Mouse (Mus musculus): ENCODE measurements around the gene Adar. TPM values are rescaled to one million over a fixed set of nuclear protein-coding genes. Genes with fewer than 3 reads are reported as not detected.

The Adar gene
- total and polyA plus RNA-seq, 3 experiments = 11.5 to 33.1 (median 20.4) TPM

DNA sequence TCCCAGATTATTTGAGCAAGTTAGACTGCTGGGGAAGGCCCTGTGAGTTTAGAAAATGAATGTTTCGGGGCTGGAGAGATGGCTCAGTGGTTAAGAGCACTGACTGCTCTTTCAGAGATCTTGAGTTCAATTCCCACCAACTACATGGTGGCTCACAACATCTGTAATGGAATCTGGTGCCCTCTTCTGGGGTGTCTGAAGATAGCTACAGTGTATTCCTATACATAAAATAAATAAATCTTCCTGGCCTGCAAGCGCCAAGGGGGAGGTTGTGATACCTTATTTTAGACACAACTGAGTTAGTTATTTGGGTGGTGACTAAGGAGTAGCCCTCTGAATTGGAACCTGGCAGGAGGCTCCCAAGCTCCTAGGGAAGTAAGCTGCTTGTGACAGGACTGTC is 14.0 kb downstream of the Adar start:
- no peak for DNase-seq (ENCODE audit: extremely low read depth)
- TF ChIP-seq CTCF (conservative IDR thresholded peaks at IDR 0.05 in 1 of 2, IDR thresholded peaks at IDR 0.05 in 1 of 2; ENCODE audit: low read depth in 2 of 2, low read length in 2 of 2) (peak in 1 of 2 experiments; percentile 38; a peak in 2 of 4 replicates), RAD21 (IDR thresholded peaks at IDR 0.05; ENCODE audit: low read depth, low read length) (peak; percentile 14), CHD1 (IDR thresholded peaks at IDR 0.05; ENCODE audit: low read depth, low read length) (no peak)
- Histone ChIP-seq H3K4me3 (replicated peaks in 1 of 3; ENCODE audit: low read depth in 2 of 3, low read length in 2 of 3, poor library complexity in 1 of 3) (no peak overlapping the region), H3K9me3 (replicated peaks; ENCODE audit: low read length) (no peaks in the 10 kb centered on the region), H3K9ac (ENCODE audit: insufficient read depth, low read depth) (no peak overlapping the region), H3K4me2 (ENCODE audit: insufficient read depth, low read depth, poor library complexity, severe bottlenecking) (no peak overlapping the region), H3K27ac (ENCODE audit: insufficient read depth, low read depth) (no peak overlapping the region), H3K36me3 (replicated peaks in 1 of 2; ENCODE audit: control insufficient read depth in 1 of 2, insufficient read depth in 1 of 2, low read length in 1 of 2) (peaks cover 0 to 13% of the 10 kb centered on the region in 2 experiments), H3K27me3 (replicated peaks) (no peaks in the 10 kb centered on the region), H3K79me2 (replicated peaks; ENCODE audit: control insufficient read depth, extremely low read depth, insufficient read depth, poor library complexity, severe bottlenecking) (peaks cover 20% of the 10 kb centered on the region), H3K4me1 (ENCODE audit: control insufficient read depth in 1 of 2, insufficient read depth in 2 of 2) (peaks cover 13 to 58% of the 10 kb centered on the region in 2 experiments)
- dilution Hi-C loops (cut with MboI; ENCODE audit: extremely low pct_ligation_motif_present, extremely low pct_unique_long_range_greater_than_20kb, low sequenced_read_pairs) = no loop called here
- in situ Hi-C loops (cut with MboI; ENCODE audit: low pct_ligation_motif_present, low pct_unique_long_range_greater_than_20kb, low sequenced_read_pairs) = no loop called here

DNA sequence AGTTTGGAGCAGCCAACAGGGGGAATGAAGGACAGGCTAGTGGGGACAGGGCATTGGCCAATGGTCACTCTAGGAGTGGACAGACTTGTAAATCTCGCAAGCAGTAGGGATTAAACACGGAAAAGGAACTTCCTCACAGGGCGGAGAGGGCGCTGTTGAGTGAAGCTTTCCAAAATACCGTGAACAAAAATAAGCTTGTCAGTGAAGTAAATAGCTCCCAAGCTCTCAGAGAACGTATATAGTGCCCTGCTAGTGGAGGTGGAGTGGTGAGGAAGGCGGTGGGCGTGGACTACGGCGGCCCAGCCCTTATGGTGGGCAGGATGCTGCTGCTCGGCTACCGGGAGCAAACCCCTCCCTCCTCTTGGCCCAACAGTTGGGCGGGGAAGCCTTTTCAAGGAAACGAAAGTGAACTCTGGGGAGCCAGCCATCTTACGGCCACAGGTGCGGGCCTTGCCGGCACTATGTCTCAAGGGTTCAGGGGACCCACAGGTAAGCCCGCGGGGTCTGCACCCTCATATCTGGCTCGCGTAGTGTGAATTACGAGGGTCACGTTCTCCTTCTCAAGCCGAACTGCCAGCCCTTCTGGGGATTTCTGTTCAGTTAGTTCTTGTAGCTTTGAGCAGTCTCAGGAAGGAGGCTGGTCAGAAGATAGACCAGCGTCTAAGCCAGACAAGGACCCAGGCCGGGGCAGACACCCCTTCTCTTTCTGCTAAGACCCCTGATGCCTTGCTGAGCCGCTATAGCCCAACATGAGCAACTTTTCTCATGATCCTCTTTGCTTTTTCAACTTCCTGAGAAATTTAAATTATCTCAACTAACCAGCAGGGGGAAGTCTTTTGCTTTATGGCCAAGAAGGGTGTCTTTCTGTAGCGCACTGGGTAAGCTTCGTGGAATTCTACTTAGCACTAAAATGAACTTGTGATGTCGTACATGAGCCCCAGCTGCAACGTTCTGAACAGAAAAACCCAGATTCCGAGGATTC is 15.8 kb downstream of the Adar start:
- H3K4me1 ChIP-seq (ENCODE audit: control insufficient read depth in 1 of 2, insufficient read depth in 2 of 2) = peaks cover 13 to 60% of the 10 kb centered on the region in 2 experiments
- DNase-seq (ENCODE audit: extremely low read depth) = peak; percentile 93
- peak overlapping the region; percentile 92 for H3K4me2 ChIP-seq (ENCODE audit: insufficient read depth, low read depth, poor library complexity, severe bottlenecking)
- H3K27me3 ChIP-seq (replicated peaks) = no peaks in the 10 kb centered on the region
- peaks cover 26% of the 10 kb centered on the region for H3K79me2 ChIP-seq (replicated peaks; ENCODE audit: control insufficient read depth, extremely low read depth, insufficient read depth, poor library complexity, severe bottlenecking)
- peak overlapping the region; percentile 39; the same call in 1 of the 2 replicates for H3K27ac ChIP-seq (ENCODE audit: insufficient read depth, low read depth)
- peaks cover 12 to 29% of the 10 kb centered on the region in 2 experiments for H3K36me3 ChIP-seq (replicated peaks in 1 of 2; ENCODE audit: control insufficient read depth in 1 of 2, insufficient read depth in 1 of 2, low read length in 1 of 2)
- H3K4me3 ChIP-seq (replicated peaks in 1 of 3; ENCODE audit: low read depth in 2 of 3, low read length in 2 of 3, poor library complexity in 1 of 3) = peak overlapping the region; percentile 76 to 93 (median 81)
- in situ Hi-C loops (cut with MboI; ENCODE audit: low pct_ligation_motif_present, low pct_unique_long_range_greater_than_20kb, low sequenced_read_pairs) = loop anchor here (5.0 kb wide), 1 partner anchor 37 kb away; no protein-coding TSS in a partner anchor
- H3K9ac ChIP-seq (ENCODE audit: insufficient read depth, low read depth) = peak overlapping the region; percentile 92
- H3K9me3 ChIP-seq (replicated peaks; ENCODE audit: low read length) = no peaks in the 10 kb centered on the region
- dilution Hi-C loops (cut with MboI; ENCODE audit: extremely low pct_ligation_motif_present, extremely low pct_unique_long_range_greater_than_20kb, low sequenced_read_pairs) = no loop called here
- TF ChIP-seq SMC3 (IDR thresholded peaks at IDR 0.05; ENCODE audit: low read depth, low read length) = peak; percentile 50
- peak; percentile 10; the same call in 1 of the 2 replicates for TF ChIP-seq MEF2A (IDR thresholded peaks at IDR 0.05; ENCODE audit: borderline replicate concordance, low read depth, low read length)
- TF ChIP-seq CHD2 (IDR thresholded peaks at IDR 0.05; ENCODE audit: low read length) = no peak
- TF ChIP-seq POLR2AphosphoS2 (IDR thresholded peaks at IDR 0.05; ENCODE audit: low read depth, low read length) = no peak; the same call in 1 of the 2 replicates
- TF ChIP-seq USF2 (conservative IDR thresholded peaks at IDR 0.05; ENCODE audit: low read depth, low read length) = no peak
- TF ChIP-seq JUN (IDR thresholded peaks at IDR 0.05; ENCODE audit: insufficient read depth, low read depth, low read length) = no peak
- TF ChIP-seq EP300 (IDR thresholded peaks at IDR 0.05; ENCODE audit: low read length) = no peak
- TF ChIP-seq MAZ (IDR thresholded peaks at IDR 0.05; ENCODE audit: low read depth, low read length) = peak; percentile 84
- peak; percentile 37 for TF ChIP-seq RAD21 (IDR thresholded peaks at IDR 0.05; ENCODE audit: low read depth, low read length)
- TF ChIP-seq ZKSCAN1 (IDR thresholded peaks at IDR 0.05; ENCODE audit: borderline replicate concordance, low read depth, low read length) = no peak
- peak; percentile 79 for TF ChIP-seq NELFE (IDR thresholded peaks at IDR 0.05; ENCODE audit: low read depth, low read length)
- TF ChIP-seq GABPA (IDR thresholded peaks at IDR 0.05; ENCODE audit: insufficient replicate concordance, low read depth, low read length) = no peak
- no peak for TF ChIP-seq E2F4 (IDR thresholded peaks at IDR 0.05; ENCODE audit: insufficient replicate concordance, low read depth, low read length)
- TF ChIP-seq TBP (conservative IDR thresholded peaks at IDR 0.05; ENCODE audit: low read depth, low read length) = peak; percentile 51; the same call in 1 of the 2 replicates
- peak; percentile 46 for TF ChIP-seq ELF1 (IDR thresholded peaks at IDR 0.05; ENCODE audit: low read depth, low read length)
- no peak for TF ChIP-seq PAX5 (IDR thresholded peaks at IDR 0.05; ENCODE audit: low read length)
- no peak for TF ChIP-seq RCOR1 (conservative IDR thresholded peaks at IDR 0.05; ENCODE audit: low read depth, low read length)
- no peak for TF ChIP-seq ZC3H11A (IDR thresholded peaks at IDR 0.05; ENCODE audit: low read depth, low read length)
- TF ChIP-seq ETS1 (conservative IDR thresholded peaks at IDR 0.05; ENCODE audit: low read depth, low read length) = no peak
- peak; percentile 52; the same call in 1 of the 2 replicates for TF ChIP-seq UBTF (IDR thresholded peaks at IDR 0.05; ENCODE audit: low read depth, low read length)
- TF ChIP-seq MAX (IDR thresholded peaks at IDR 0.05; ENCODE audit: low read length) = no peak
- TF ChIP-seq BHLHE40 (IDR thresholded peaks at IDR 0.05; ENCODE audit: low read depth, low read length) = 0 out of 2 replicates have a peak, but pooled peaks have one; percentile 10
- no peak for TF ChIP-seq MAFK (IDR thresholded peaks at IDR 0.05; ENCODE audit: insufficient replicate concordance, low read length)
- TF ChIP-seq USF1 (IDR thresholded peaks at IDR 0.05; ENCODE audit: low read depth, low read length) = no peak
- TF ChIP-seq SIN3A (IDR thresholded peaks at IDR 0.05; ENCODE audit: low read length) = no peak; the same call in none of the 2 replicates
- TF ChIP-seq CTCF (conservative IDR thresholded peaks at IDR 0.05 in 1 of 2, IDR thresholded peaks at IDR 0.05 in 1 of 2; ENCODE audit: low read depth in 2 of 2, low read length in 2 of 2) = peak; percentile 37 to 71; a peak in 3 of 4 replicates
- TF ChIP-seq JUND (conservative IDR thresholded peaks at IDR 0.05; ENCODE audit: low read depth, low read length) = no peak
- no peak for TF ChIP-seq KAT2A (IDR thresholded peaks at IDR 0.05; ENCODE audit: insufficient replicate concordance, low read length)
